Mouse (Mus musculus) cerebellum, postnatal 14 days (tissue): ENCODE measurements at regions not wholly inside any gene's neighbourhood (a gene's known extent, or its start where the extent isn't known, plus 50 kb on each side); places are given as distances from the start of the nearest gene placed in this dataset.
"Not testable (repeated sequence)": the region's sequence is repeated elsewhere in the genome, so short reads cannot be mapped to it uniquely, and the experiment has no call there.

ENCODE experiments used
- DNase-seq, 2 experiments: peaks; one replicate each; pipeline ENCODE4 v3.0.0; 2021; ENCODE audit warnings: mixed read lengths in 2 of 2

DNA sequence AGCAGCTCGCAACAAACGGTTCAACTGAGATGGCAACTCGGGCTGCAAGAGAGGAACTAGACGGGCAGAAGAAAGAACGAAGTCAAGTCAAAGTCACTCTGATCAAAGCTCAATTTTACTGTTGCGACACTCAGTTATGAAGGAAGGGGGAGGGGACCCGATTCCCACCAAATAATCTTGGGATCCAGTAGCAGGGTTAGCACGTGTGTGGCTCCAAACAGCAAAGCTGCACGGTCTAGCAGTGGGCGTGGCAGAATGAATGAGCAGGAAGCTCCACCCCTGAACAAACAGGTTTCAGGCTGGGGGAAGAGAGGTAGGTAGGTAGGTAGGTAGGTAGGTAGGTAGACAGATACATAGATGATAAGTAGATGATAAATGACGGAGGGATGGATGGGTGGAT, 136.9 kb upstream of the Hes1 start:
- not testable (repeated sequence) for DNase-seq

DNA sequence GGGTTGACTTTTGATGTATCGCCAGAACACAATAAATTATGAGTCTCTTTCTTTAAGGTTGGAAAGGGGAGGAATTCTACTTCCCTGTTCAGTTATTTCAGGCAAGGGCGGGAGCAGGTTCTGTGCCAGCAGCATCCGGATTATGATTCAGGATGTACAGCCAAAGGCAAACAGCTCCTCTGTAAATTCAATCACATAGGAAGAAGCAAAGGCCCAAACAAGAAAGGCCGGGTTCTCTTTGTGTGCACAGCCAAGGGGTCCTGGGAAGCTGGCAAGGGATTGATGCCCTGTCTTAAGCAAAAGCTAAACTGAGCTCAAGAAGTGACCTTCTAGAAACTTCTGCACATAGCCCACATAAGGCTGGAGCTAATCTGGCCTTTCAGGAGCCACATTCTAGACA, 135.9 kb upstream of the Hes1 start:
- DNase-seq, result no peak

- no peak for DNase-seq
Measured at GRCm38 (mm10) chr16:29931746-29932351, 132.3 kb upstream of the Hes1 start.

DNA sequence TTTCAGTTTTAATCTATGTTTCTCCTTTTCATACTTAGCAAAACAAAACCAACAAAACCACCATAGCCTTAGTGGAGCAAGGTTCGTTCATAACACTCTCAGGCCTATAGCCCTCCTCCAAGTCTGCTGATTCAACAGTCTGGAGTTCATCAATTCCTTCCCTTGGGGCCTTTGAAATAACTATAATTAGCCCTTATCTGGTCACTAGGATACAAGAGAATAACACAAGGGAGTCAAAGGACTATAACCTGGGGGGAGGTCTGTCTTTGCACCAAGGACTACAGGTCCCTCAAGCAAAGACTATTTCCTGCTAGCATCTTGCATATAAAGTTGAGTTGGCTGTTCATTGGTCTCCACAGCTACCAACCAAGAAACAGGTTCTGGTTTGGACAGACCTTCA, 129.5 kb upstream of the Hes1 start:
- DNase-seq, result no peak

GRCm38 (mm10) chr16:29938700-29939099, 125.5 kb upstream of the Hes1 start:
- DNase-seq, result no peak

- no peak for DNase-seq
Measured at GRCm38 (mm10) chr16:29939331-29939850, 124.8 kb upstream of the Hes1 start.

DNA sequence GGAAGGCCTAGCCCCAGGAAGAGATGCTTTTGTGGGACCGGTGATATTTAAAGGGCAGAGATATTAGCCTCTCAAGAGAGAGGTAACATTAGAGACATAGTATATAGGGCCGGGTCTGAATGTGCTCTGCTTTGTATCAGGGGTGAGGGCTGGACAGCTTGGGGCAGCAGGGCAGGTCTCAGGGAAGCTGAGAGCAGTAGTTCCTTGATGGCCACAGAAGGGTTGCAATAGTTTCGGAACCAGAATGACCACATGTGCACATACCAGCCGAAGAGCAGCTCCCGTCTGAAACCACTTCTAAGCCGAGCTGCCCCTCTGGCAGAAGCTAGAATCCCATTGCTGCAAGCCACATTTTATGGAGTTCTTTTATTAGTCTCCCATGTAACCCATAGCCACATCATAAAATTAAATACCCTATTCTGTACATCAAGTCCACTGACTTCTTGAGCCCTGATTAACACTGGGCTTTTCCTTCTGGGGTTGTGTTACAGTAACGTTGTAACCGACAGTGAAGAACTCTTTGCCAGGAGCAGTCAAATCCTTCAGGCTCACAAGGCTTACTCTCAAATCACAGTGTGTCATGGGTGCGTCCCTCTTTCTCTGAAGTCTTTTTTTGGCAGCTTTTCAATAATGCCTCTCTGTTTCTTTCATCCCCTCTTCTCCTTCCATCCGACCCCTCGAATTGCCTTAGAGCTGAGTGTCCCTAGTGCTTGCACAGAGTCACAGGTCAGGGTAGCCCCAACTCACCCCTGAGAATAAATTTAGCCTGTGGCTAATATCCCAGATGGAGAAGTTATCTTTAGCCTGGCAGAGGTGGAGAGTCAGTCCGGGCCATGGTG, 124.1 kb upstream of the Hes1 start:
- DNase-seq, result no peak

GRCm38 (mm10) chr16:29942111-29942510, 122.1 kb upstream of the Hes1 start:
- no peak for DNase-seq

GRCm38 (mm10) chr16:29943963-29944860, 120.0 kb upstream of the Hes1 start:
- peak; percentile 79 to 83 for DNase-seq

DNA sequence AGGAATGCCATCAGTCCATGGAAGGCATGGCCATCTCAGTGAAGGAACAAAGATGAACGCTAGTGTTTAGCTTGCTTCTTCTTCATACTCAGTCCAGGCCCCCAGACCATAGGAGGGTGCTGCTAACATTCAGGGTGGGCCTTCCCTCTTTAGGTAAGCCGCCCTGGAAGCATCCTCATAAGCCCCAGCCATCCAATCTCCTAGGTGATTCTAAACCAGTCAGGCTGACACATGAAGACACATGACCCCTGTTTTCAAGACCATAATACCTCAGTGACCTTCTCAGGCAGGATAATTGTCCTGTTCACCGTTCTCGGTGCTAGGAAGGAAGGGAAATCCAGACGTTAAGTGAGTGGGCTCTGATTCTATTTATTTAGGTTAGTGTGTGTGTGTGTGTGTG, 119.2 kb upstream of the Hes1 start:
- no peak for DNase-seq

GRCm38 (mm10) chr16:29945376-29945890, 118.8 kb upstream of the Hes1 start:
- no peak for DNase-seq

DNA sequence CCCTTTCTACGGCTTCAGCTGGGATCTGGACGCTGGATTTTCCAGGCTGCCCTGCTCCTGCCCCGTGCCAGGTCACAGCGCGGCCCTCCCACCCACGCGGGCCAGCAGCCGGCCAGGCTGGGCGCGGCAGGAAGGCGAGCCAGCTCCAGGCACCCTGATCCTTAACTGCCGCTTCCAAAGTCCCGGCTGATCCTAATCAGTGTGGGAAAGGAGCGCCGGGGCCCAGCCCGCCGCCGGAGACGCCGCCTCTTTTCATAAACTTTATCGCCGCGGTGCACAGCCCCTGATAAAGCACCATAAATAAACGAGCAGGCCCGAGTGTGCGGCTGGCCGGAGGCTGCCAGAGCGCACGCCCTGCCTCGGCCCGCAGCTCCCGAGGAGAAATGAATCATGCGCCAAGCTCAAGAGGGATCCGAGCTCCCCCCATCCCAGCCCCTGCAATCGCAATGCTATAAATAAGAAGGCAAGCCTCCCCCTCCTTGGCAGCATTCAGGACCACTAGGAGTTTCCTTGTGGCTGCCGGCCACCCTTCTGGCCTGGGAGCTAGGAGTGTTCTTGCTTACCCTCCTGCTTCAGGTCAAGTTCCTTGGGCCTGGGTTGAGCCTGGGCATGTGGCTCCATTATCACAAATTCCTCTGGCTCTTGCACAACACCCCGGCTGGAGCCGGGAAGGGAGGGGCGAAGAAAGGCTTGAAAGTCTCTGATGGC, 118.1 kb upstream of the Hes1 start:
- peak; percentile 55 to 72 for DNase-seq

- no peak for DNase-seq
Measured at GRCm38 (mm10) chr16:29946966-29947365, 117.2 kb upstream of the Hes1 start.

- DNase-seq, result peak in 1 of 2 experiments; percentile 38
Measured at GRCm38 (mm10) chr16:29947670-29948069, 116.5 kb upstream of the Hes1 start.

- peak in 1 of 2 experiments; percentile 28 for DNase-seq
Measured at GRCm38 (mm10) chr16:29950136-29950535, 114.0 kb upstream of the Hes1 start.

- peak; percentile 44 to 68 for DNase-seq
Measured at GRCm38 (mm10) chr16:29950791-29951190, 113.4 kb upstream of the Hes1 start.

GRCm38 (mm10) chr16:29954700-29955099, 109.5 kb upstream of the Hes1 start:
- DNase-seq, result no peak

DNA sequence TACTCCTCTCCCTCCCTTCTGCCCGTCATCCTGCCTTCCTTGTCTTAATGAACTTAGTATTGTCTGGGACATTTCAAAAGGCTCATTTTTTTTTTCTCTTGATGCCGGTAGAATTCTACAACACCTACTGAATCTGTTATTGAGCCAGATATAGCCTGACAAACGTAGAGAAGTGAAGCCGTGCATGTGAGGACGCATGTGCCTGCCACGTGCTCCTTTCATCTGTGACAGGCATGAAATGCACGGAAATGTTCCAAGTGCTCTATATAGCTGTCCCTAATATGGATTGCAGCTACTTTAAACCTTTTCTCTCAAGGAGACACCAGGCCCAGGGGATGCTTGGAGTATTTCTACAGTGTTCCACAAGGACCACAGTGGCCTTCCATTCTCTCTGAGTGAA, 107.3 kb upstream of the Hes1 start:
- DNase-seq, result no peak

DNA sequence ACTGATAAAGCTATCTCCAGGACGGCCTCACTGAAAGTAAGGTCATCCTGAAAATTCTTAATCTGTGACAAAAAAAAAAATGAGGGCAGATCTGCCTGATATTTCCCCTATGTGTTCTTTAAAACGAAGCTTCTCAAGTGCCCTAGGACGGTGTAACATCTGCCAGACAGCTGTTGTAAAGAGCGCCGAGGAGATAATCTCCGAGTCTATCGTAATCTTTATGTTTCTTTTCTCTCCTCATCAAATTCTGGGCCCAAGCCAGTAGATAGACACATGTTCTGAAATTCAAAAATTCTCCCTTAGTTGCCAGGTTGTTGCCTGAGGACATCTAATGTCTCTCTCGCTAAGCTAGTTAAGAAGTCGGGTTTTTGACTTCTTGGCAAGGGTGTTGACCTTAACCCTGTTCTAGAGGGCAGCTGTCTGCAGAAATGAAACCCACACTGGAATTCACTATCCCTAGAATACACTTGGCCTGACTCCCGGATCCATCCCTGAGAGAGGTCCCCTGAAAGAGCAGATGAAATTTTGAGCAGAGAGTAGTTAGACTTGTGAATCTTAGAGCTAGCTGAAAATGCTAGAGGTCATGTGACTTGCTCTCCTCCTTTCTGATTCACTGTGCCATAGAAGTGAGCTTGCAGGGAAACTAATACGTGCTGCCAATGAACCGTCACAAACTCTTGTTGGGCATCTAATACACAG, 104.1 kb upstream of the Hes1 start:
- no peak for DNase-seq

- no peak for DNase-seq
Measured at GRCm38 (mm10) chr16:29963284-29963683, 100.9 kb upstream of the Hes1 start.

- DNase-seq, result no peak
Measured at GRCm38 (mm10) chr16:29964563-29964962, 99.6 kb upstream of the Hes1 start.

DNA sequence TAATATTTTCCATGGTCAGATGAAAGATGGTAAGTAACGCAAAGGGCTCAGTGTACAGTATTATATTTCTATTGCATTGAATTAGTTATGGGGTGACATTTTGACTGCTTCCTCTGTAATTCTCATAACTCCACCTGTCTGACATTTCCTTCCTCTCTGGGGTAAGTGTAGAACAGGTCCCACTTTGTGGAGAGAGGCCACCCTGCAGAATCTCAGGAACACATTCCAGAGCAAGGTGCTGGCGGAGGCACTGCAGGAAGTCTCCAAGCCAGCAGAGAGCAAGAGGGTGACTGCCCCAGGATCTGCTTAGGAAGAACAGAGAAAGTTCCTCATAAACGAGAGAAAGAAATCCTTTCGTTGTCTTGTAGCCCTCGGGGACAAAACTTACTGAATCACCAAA, 95.4 kb upstream of the Hes1 start:
- no peak for DNase-seq
